Mouse (Mus musculus) myocyte (in vitro differentiated cells): ENCODE results near the gene Rims1.

Source experiments
- MYOD1 ChIP-seq, 3 experiments: IDR thresholded peaks; one replicate each; pipeline ENCODE4 v1.6.1; 2011; ENCODE audit warnings: control low read depth in 2 of 3, low read depth in 2 of 3, mild to moderate bottlenecking in 2 of 3, moderate library complexity in 1 of 3; ENCODE audit not compliant: insufficient read length in 2 of 3, control insufficient read depth in 1 of 3
- POLR2A ChIP-seq: IDR thresholded peaks from one replicate; pipeline ENCODE4 v1.6.1; 2011; ENCODE audit warnings: low read depth, mild to moderate bottlenecking, control low read depth, moderate library complexity; ENCODE audit not compliant: insufficient read length
- USF1 ChIP-seq: IDR thresholded peaks from one replicate; pipeline ENCODE4 v1.6.1; 2011; ENCODE audit warnings: low read depth, mild to moderate bottlenecking, control low read depth, moderate library complexity

- no peak for TF ChIP-seq POLR2A
- TF ChIP-seq USF1, result no peak
- TF ChIP-seq MYOD1 (IDR thresholded peaks at IDR 0.05; ENCODE audit: control insufficient read depth in 1 of 3, insufficient read length in 2 of 3, low read depth in 2 of 3), result no peak
These were observed 185.0 kb downstream of the Rims1 start for GRCm38 (mm10) chr1:22620827-22621226.
